Mouse (Mus musculus): ENCODE measurements around the gene Ano6. TPM values are rescaled to one million over a fixed set of nuclear protein-coding genes. Genes with fewer than 3 reads are reported as not detected.

Gene Ano6
- polyA plus RNA-seq, 1 experiment from 2014 or later: 46.4 TPM

- Histone ChIP-seq H3K27me3 (ENCODE audit: control insufficient read depth, insufficient read depth, low read length) (no peaks in the 10 kb centered on the region), H3K4me1 (ENCODE audit: control insufficient read depth, insufficient read depth, low read length) (peaks cover 9% of the 10 kb centered on the region; the same call in 1 of the 2 replicates), H3K4me3 (ENCODE audit: low read depth, low read length) (no peak overlapping the region), H3K9me3 (ENCODE audit: control insufficient read depth, low read depth, low read length) (no peaks in the 10 kb centered on the region), H3K36me3 (ENCODE audit: control insufficient read depth, insufficient read depth, low read length) (no peaks in the 10 kb centered on the region), H3K9ac (replicated peaks; ENCODE audit: low read depth, low read length) (no peak overlapping the region), H3K27ac (ENCODE audit: low read length) (no peak overlapping the region), H3K4me2 (replicated peaks; ENCODE audit: low read depth, low read length) (no peak overlapping the region)
- ATAC-seq (ENCODE audit: insufficient number of reproducible peaks, insufficient read depth, low FRiP score, low read depth): no peak
- WGBS: 77% methylated on average over 5 of the region's 5 CpGs
Measured at GRCm38 (mm10) chr15:95846102-95846501, 55.5 kb downstream of the Ano6 start.

- H3K4me1 ChIP-seq (ENCODE audit: control insufficient read depth, insufficient read depth, low read length): peaks cover 9% of the 10 kb centered on the region; the same call in 1 of the 2 replicates
- H3K9ac ChIP-seq (replicated peaks; ENCODE audit: low read depth, low read length): no peak overlapping the region
- H3K4me2 ChIP-seq (replicated peaks; ENCODE audit: low read depth, low read length): no peak overlapping the region
- no peaks in the 10 kb centered on the region for H3K36me3 ChIP-seq (ENCODE audit: control insufficient read depth, insufficient read depth, low read length)
- no peak for ATAC-seq (ENCODE audit: insufficient number of reproducible peaks, insufficient read depth, low FRiP score, low read depth)
- no peaks in the 10 kb centered on the region for H3K27me3 ChIP-seq (ENCODE audit: control insufficient read depth, insufficient read depth, low read length)
- H3K4me3 ChIP-seq (ENCODE audit: low read depth, low read length): no peak overlapping the region
- H3K9me3 ChIP-seq (ENCODE audit: control insufficient read depth, low read depth, low read length): no peaks in the 10 kb centered on the region
- WGBS: 64% methylated on average over 6 of the region's 6 CpGs
- H3K27ac ChIP-seq (ENCODE audit: low read length): no peak overlapping the region; the same call in 1 of the 2 replicates
Measured at GRCm38 (mm10) chr15:95848493-95849064, 57.9 kb downstream of the Ano6 start.

GRCm38 (mm10) chr15:95849513-95850411 lies 59.1 kb downstream of the Ano6 start:
- H3K4me1 ChIP-seq (ENCODE audit: control insufficient read depth, insufficient read depth, low read length): peaks cover 9% of the 10 kb centered on the region; the same call in 1 of the 2 replicates
- no peaks in the 10 kb centered on the region for H3K9me3 ChIP-seq (ENCODE audit: control insufficient read depth, low read depth, low read length)
- H3K4me3 ChIP-seq (ENCODE audit: low read depth, low read length): no peak overlapping the region
- no peak overlapping the region for H3K27ac ChIP-seq (ENCODE audit: low read length)
- H3K36me3 ChIP-seq (ENCODE audit: control insufficient read depth, insufficient read depth, low read length): no peaks in the 10 kb centered on the region
- no peak overlapping the region for H3K9ac ChIP-seq (replicated peaks; ENCODE audit: low read depth, low read length)
- 66% methylated on average over 18 of the region's 18 CpGs for WGBS
- H3K27me3 ChIP-seq (ENCODE audit: control insufficient read depth, insufficient read depth, low read length): no peaks in the 10 kb centered on the region
- no peak overlapping the region; the same call in 1 of the 2 replicates for H3K4me2 ChIP-seq (replicated peaks; ENCODE audit: low read depth, low read length)
- peak; percentile 56; the same call in 1 of the 2 replicates for ATAC-seq (ENCODE audit: insufficient number of reproducible peaks, insufficient read depth, low FRiP score, low read depth)

- 89% methylated on average over 5 of the region's 5 CpGs for WGBS
- Histone ChIP-seq H3K4me1 (ENCODE audit: control insufficient read depth, insufficient read depth, low read length) (peaks cover 9% of the 10 kb centered on the region; the same call in 1 of the 2 replicates), H3K9me3 (ENCODE audit: control insufficient read depth, low read depth, low read length) (no peaks in the 10 kb centered on the region), H3K4me2 (replicated peaks; ENCODE audit: low read depth, low read length) (no peak overlapping the region), H3K27me3 (ENCODE audit: control insufficient read depth, insufficient read depth, low read length) (no peaks in the 10 kb centered on the region), H3K4me3 (ENCODE audit: low read depth, low read length) (no peak overlapping the region), H3K9ac (replicated peaks; ENCODE audit: low read depth, low read length) (no peak overlapping the region), H3K36me3 (ENCODE audit: control insufficient read depth, insufficient read depth, low read length) (no peaks in the 10 kb centered on the region), H3K27ac (ENCODE audit: low read length) (no peak overlapping the region)
- no peak for ATAC-seq (ENCODE audit: insufficient number of reproducible peaks, insufficient read depth, low FRiP score, low read depth)
Measured at GRCm38 (mm10) chr15:95850546-95850945, 59.9 kb downstream of the Ano6 start.

- Histone ChIP-seq H3K27ac (ENCODE audit: low read length) (peak overlapping the region; percentile 22; the same call in 1 of the 2 replicates), H3K4me3 (ENCODE audit: low read depth, low read length) (no peak overlapping the region), H3K4me2 (replicated peaks; ENCODE audit: low read depth, low read length) (no peak overlapping the region), H3K9ac (replicated peaks; ENCODE audit: low read depth, low read length) (no peak overlapping the region), H3K27me3 (ENCODE audit: control insufficient read depth, insufficient read depth, low read length) (no peaks in the 10 kb centered on the region), H3K4me1 (ENCODE audit: control insufficient read depth, insufficient read depth, low read length) (peaks cover 10% of the 10 kb centered on the region; the same call in 1 of the 2 replicates), H3K9me3 (ENCODE audit: control insufficient read depth, low read depth, low read length) (no peaks in the 10 kb centered on the region), H3K36me3 (ENCODE audit: control insufficient read depth, insufficient read depth, low read length) (no peaks in the 10 kb centered on the region)
- no peak for ATAC-seq (ENCODE audit: insufficient number of reproducible peaks, insufficient read depth, low FRiP score, low read depth)
- whole genome bisulfite sequencing: 72% methylated on average over 13 of the region's 13 CpGs
Measured at GRCm38 (mm10) chr15:95855051-95855844, 64.6 kb downstream of the Ano6 start.

- Histone ChIP-seq H3K9me3 (ENCODE audit: control insufficient read depth, low read depth, low read length) (no peaks in the 10 kb centered on the region), H3K4me3 (ENCODE audit: low read depth, low read length) (no peak overlapping the region), H3K36me3 (ENCODE audit: control insufficient read depth, insufficient read depth, low read length) (no peaks in the 10 kb centered on the region), H3K27me3 (ENCODE audit: control insufficient read depth, insufficient read depth, low read length) (no peaks in the 10 kb centered on the region), H3K9ac (replicated peaks; ENCODE audit: low read depth, low read length) (no peak overlapping the region), H3K4me1 (ENCODE audit: control insufficient read depth, insufficient read depth, low read length) (peaks cover 10% of the 10 kb centered on the region; the same call in 1 of the 2 replicates), H3K27ac (ENCODE audit: low read length) (peak overlapping the region; percentile 27; the same call in 1 of the 2 replicates), H3K4me2 (replicated peaks; ENCODE audit: low read depth, low read length) (no peak overlapping the region)
- 0 out of 2 replicates have a peak, but pooled peaks have one; percentile 33 for ATAC-seq (ENCODE audit: insufficient number of reproducible peaks, insufficient read depth, low FRiP score, low read depth)
- 24% methylated on average over 7 of the region's 7 CpGs for WGBS
Measured at GRCm38 (mm10) chr15:95855953-95856352, 65.3 kb downstream of the Ano6 start.

GRCm38 (mm10) chr15:95856684-95857595 lies 66.3 kb downstream of the Ano6 start:
- H3K4me3 ChIP-seq (ENCODE audit: low read depth, low read length): no peak overlapping the region
- no peak for ATAC-seq (ENCODE audit: insufficient number of reproducible peaks, insufficient read depth, low FRiP score, low read depth)
- H3K27ac ChIP-seq (ENCODE audit: low read length): no peak overlapping the region
- H3K4me1 ChIP-seq (ENCODE audit: control insufficient read depth, insufficient read depth, low read length): peaks cover 10% of the 10 kb centered on the region; the same call in 1 of the 2 replicates
- no peaks in the 10 kb centered on the region for H3K27me3 ChIP-seq (ENCODE audit: control insufficient read depth, insufficient read depth, low read length)
- no peaks in the 10 kb centered on the region for H3K36me3 ChIP-seq (ENCODE audit: control insufficient read depth, insufficient read depth, low read length)
- H3K9ac ChIP-seq (replicated peaks; ENCODE audit: low read depth, low read length): no peak overlapping the region
- H3K4me2 ChIP-seq (replicated peaks; ENCODE audit: low read depth, low read length): no peak overlapping the region
- WGBS: 56% methylated on average over 8 of the region's 8 CpGs
- H3K9me3 ChIP-seq (ENCODE audit: control insufficient read depth, low read depth, low read length): no peaks in the 10 kb centered on the region

All from stomach, embryonic 14.5 days (tissue).